Mouse (Mus musculus): ENCODE measurements around the gene C2cd2l. TPM values are rescaled to one million over a fixed set of nuclear protein-coding genes. Genes with fewer than 3 reads are reported as not detected.

C2cd2l gene
- total and polyA plus RNA-seq, 3 experiments, result 14.4 to 29.9 (median 15.7) TPM

DNA sequence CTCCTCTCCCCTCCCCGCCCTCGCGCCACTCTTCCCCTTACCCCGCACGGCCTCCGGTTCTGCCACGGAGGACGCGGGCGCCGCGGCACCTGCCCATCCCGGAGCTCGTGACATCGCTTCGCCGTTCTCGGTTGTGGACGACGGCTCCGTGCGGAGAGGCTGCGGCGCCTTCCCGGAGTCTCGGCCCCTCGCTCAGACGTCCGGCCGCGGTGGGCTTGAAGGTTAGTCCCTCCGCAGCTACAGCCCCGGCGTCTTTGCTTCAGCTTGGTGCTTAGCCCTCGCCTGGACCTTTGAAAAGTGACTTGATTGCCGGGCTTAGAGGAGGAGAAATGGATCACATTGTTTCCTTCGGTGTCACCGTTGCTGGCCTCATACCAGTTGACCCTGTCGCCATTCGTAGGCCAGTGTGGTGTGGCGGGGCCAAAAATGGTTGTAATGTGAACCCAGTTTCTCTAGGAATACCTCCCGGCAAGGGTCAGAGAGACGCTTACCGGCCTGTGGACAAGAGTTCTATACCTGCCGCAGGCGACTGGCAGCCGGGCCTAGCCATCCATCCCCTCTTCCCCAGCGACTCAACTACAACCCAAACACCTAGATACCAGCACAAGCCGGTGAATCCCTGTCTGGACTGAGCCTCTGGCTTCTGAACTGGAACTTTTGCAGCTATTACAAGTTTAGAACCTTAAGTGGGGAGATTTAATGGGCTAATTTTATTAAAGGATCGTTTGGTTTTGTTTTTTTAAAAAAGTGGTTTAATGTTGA lies 15.4 kb upstream of the C2cd2l start:
- Histone ChIP-seq H3K4me1 (ENCODE audit: control insufficient read depth, insufficient read depth, low read length) (peaks cover 1% of the 10 kb centered on the region), H3K27ac (peak overlapping the region; percentile 89), H3K4me3 (peak overlapping the region; percentile 66), H3K36me3 (ENCODE audit: control insufficient read depth, insufficient read depth, low read length) (no peaks in the 10 kb centered on the region; the same call in 1 of the 2 replicates), H3K27me3 (ENCODE audit: control insufficient read depth, insufficient read depth, low read length) (no peaks in the 10 kb centered on the region), H3K9ac (ENCODE audit: low read depth, low read length) (peak overlapping the region; percentile 94), H3K79me2 (replicated peaks; ENCODE audit: control insufficient read depth, insufficient read depth, low read length) (peaks cover 2% of the 10 kb centered on the region; the same call in 1 of the 2 replicates)
- DNase-seq, result peak in 1 of 2 experiments; percentile 34
- WGBS, result under 1% methylated on average over 49 of the region's 50 CpGs
- intact Hi-C loops (cut with DNase I), result loop anchor here (2.0 kb wide), 1 partner anchor 43 kb away; no protein-coding TSS in a partner anchor
- TF ChIP-seq POLR2A (IDR thresholded peaks at IDR 0.05; ENCODE audit: insufficient read depth, low read depth, low read length) (no peak), EP300 (IDR thresholded peaks at IDR 0.05; ENCODE audit: insufficient read depth, low read depth, low read length) (no peak), CTCF (IDR thresholded peaks at IDR 0.05) (no peak)

DNA sequence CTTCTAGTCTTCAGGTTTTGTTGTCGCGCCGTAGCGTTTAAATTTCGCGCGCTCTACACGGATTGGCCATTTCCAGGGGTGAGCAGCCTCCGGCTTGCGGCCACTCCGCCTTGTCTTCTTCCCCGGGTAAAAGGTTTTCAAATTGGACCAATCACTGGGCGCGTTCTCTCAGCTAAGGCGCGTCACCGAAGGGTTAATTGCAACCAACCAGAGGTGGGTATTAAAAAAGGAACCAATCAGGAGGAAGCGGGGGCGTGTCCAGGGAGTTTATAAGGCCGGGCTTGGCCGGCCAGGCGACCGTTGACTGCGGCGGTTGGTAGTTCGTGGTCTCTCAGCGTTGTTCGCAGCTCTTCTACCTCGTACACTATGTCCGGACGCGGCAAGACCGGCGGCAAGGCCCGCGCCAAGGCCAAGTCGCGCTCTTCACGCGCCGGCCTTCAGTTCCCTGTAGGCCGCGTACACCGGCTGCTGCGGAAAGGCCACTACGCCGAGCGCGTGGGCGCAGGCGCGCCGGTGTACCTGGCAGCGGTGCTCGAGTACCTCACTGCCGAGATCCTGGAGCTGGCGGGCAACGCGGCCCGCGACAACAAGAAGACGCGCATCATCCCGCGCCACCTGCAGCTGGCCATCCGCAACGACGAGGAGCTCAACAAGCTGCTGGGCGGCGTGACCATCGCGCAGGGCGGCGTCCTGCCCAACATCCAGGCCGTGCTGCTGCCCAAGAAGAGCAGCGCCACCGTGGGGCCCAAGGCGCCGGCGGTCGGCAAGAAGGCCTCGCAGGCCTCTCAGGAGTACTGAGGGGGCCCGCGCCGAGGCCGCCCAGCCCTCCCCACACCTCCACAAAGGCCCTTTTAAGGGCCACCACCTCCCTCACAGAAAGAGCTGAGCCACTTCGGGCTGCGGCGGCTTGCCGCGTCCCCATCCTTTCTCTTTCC lies 14.6 kb upstream of the C2cd2l start, which contains the start of gene H2afx:
TSS of gene H2afx (plus strand) at position 299 of the 935 bp plus-strand sequence.
- peak within 1 kb of the TSS; percentile 89 for H3K27ac ChIP-seq
- WGBS, result under 1% methylated on average over 89 of the region's 91 CpGs
- intact Hi-C loops (cut with DNase I), result loop anchor here (2.0 kb wide), 1 partner anchor 42 kb away; no protein-coding TSS in a partner anchor
- TF ChIP-seq CTCF (IDR thresholded peaks at IDR 0.05), result peak; percentile 78
- peak; percentile 100 for TF ChIP-seq POLR2A (IDR thresholded peaks at IDR 0.05; ENCODE audit: insufficient read depth, low read depth, low read length)
- TF ChIP-seq EP300 (IDR thresholded peaks at IDR 0.05; ENCODE audit: insufficient read depth, low read depth, low read length), result peak; percentile 81
- peaks cover 1% of the 10 kb centered on the region for H3K4me1 ChIP-seq (ENCODE audit: control insufficient read depth, insufficient read depth, low read length)
- no peaks in the 10 kb centered on the region for H3K27me3 ChIP-seq (ENCODE audit: control insufficient read depth, insufficient read depth, low read length)
- H3K4me3 ChIP-seq, result peak within 1 kb of the TSS; percentile 66
- no peaks in the 10 kb centered on the region; the same call in 1 of the 2 replicates for H3K36me3 ChIP-seq (ENCODE audit: control insufficient read depth, insufficient read depth, low read length)
- DNase-seq, result peak; percentile 96 to 98
- peaks cover 2% of the 10 kb centered on the region; the same call in 1 of the 2 replicates for H3K79me2 ChIP-seq (replicated peaks; ENCODE audit: control insufficient read depth, insufficient read depth, low read length)
- peak within 1 kb of the TSS; percentile 94 for H3K9ac ChIP-seq (ENCODE audit: low read depth, low read length)

- 91% methylated on average over 13 of the region's 13 CpGs for WGBS
- Histone ChIP-seq H3K79me2 (replicated peaks; ENCODE audit: control insufficient read depth, insufficient read depth, low read length) (peaks cover 2% of the 10 kb centered on the region; the same call in 1 of the 2 replicates), H3K27ac (no peak overlapping the region), H3K4me1 (ENCODE audit: control insufficient read depth, insufficient read depth, low read length) (peaks cover 1% of the 10 kb centered on the region), H3K4me3 (no peak overlapping the region), H3K36me3 (ENCODE audit: control insufficient read depth, insufficient read depth, low read length) (no peaks in the 10 kb centered on the region; the same call in 1 of the 2 replicates), H3K9ac (ENCODE audit: low read depth, low read length) (no peak overlapping the region), H3K27me3 (ENCODE audit: control insufficient read depth, insufficient read depth, low read length) (no peaks in the 10 kb centered on the region)
- intact Hi-C loops (cut with DNase I), result no loop called here
- DNase-seq, result no peak
- TF ChIP-seq EP300 (IDR thresholded peaks at IDR 0.05; ENCODE audit: insufficient read depth, low read depth, low read length) (no peak), POLR2A (IDR thresholded peaks at IDR 0.05; ENCODE audit: insufficient read depth, low read depth, low read length) (no peak)
These were observed 13.0 kb upstream of the C2cd2l start for GRCm38 (mm10) chr9:44332918-44333638.

GRCm38 (mm10) chr9:44330736-44331135 lies 10.7 kb upstream of the C2cd2l start:
- WGBS, result 92% methylated on average over 6 of the region's 6 CpGs
- Histone ChIP-seq H3K27me3 (ENCODE audit: control insufficient read depth, insufficient read depth, low read length) (no peaks in the 10 kb centered on the region), H3K4me3 (no peak overlapping the region), H3K36me3 (ENCODE audit: control insufficient read depth, insufficient read depth, low read length) (no peaks in the 10 kb centered on the region; the same call in 1 of the 2 replicates), H3K27ac (no peak overlapping the region), H3K79me2 (replicated peaks; ENCODE audit: control insufficient read depth, insufficient read depth, low read length) (no peaks in the 10 kb centered on the region), H3K9ac (ENCODE audit: low read depth, low read length) (no peak overlapping the region), H3K4me1 (ENCODE audit: control insufficient read depth, insufficient read depth, low read length) (peaks cover 3% of the 10 kb centered on the region)
- no peak for DNase-seq
- intact Hi-C loops (cut with DNase I), result no loop called here
- no peak for TF ChIP-seq CTCF (IDR thresholded peaks at IDR 0.05)

- intact Hi-C loops (cut with DNase I), result loop anchor here (2.0 kb wide), 1 partner anchor 23 kb away; the partner anchor contains the start of gene Hinfp
- Histone ChIP-seq H3K27me3 (ENCODE audit: control insufficient read depth, insufficient read depth, low read length) (no peaks in the 10 kb centered on the region), H3K79me2 (replicated peaks; ENCODE audit: control insufficient read depth, insufficient read depth, low read length) (no peaks in the 10 kb centered on the region), H3K9ac (ENCODE audit: low read depth, low read length) (peak overlapping the region; percentile 88; the same call in 1 of the 2 replicates), H3K27ac (peak overlapping the region; percentile 95), H3K4me1 (ENCODE audit: control insufficient read depth, insufficient read depth, low read length) (peaks cover 3% of the 10 kb centered on the region), H3K4me3 (peak overlapping the region; percentile 86), H3K36me3 (ENCODE audit: control insufficient read depth, insufficient read depth, low read length) (no peaks in the 10 kb centered on the region)
- no peak for TF ChIP-seq POLR2A (IDR thresholded peaks at IDR 0.05; ENCODE audit: insufficient read depth, low read depth, low read length)
- WGBS, result 81% methylated on average over 5 of the region's 5 CpGs
- no peak for DNase-seq
These were observed 7.8 kb upstream of the C2cd2l start for GRCm38 (mm10) chr9:44327926-44328325.
